Mouse (Mus musculus) T-helper 17 cell (primary cell): Measurements from ENCODE around the gene Otud3.

Experiments used
- in situ Hi-C, 2 experiments: fragments of 300-600 bp; cut with MboI, MseI; formaldehyde crosslinking; loops; 1 replicate in 1 of 2; 2 replicates in 1 of 2; pipeline ENCODE4 v1.15.1; 2025; ENCODE audit warnings: high pct_unique_total_duplicates in 2 of 2

Gene Otud3

DNA sequence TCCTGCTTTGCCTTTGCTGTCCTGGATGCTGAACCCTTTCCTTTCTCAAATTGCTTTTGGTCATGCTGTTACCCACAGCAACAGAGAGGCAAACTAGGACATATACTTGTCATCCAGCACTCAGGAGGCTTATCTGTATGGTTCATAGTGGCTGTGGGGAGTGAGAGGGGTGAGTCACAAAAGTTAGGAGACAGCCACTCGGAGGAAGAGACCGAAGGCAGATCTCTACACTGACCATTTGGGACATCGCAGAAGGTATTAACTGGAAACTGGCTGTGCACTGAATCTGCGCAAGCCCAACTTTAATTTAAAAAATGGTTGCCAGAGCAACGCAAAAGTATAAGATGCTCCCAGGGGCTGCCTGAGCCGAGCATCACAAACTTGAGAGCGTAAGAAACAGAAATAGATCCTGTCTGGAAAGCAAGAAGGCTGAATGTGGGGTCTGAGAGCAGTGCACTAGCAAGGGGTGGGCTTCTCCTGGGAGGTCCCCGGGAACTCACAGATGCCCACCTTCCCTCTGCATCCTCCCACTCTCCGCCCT is 58.6 kb downstream of the Otud3 start:
- in situ Hi-C loops = loop anchor here (5.0 to 10.0 kb wide), 2 partner anchors 403 to 410 kb away; partner anchors contain the start of gene Camk2n1 (in 1 of the 2)

DNA sequence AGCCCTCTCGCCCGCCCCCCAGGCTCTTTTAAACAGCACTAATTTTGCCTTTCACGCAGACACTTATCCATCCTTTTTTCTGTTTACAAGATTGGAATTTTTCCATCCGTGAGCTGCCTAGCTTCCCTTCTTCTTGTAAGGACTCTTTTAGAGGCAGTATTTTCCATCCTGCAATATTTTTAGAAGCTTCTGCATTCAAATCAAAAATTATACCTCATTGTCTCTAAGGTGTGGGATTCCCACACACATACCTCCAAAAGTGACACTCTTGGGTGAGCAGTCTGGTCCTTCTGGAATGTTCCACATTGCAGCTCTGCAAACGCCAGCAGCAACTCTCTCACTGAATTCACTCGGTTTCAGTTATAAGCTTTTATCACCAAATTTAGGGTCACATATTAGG is 60.8 kb downstream of the Otud3 start:
- in situ Hi-C loops = loop anchor here in 1 of 2 experiments (5.0 to 10.0 kb wide), 2 partner anchors 106 to 408 kb away; no protein-coding TSS in a partner anchor

DNA sequence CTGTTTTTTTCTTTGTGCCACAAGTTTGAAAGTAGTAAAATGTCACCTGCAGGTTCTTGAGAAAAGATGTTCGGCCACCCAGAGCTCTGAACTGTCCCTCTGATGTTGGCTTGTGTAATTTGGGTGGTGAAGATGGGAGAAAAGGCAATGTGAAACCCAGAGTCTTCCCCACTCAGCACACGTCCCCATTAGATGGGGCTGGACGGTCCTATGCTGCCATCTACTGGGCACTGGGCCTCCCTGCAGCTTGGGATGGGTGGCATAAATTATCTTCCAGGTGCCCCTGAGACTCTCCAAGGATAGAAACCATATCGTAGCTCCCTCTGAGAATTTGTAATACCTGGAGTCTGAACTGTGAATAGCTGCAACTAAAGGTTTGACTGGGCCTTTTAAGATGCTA is 62.3 kb downstream of the Otud3 start:
- in situ Hi-C loops = loop anchor here in 1 of 2 experiments (5.0 to 10.0 kb wide), 2 partner anchors 104 to 407 kb away; no protein-coding TSS in a partner anchor
